Comparison of ENCODE assay signal across 8 mouse cellular contexts in genomic region chr13:52275675-52276074, GRCm38 (mm10).
DNase-seq lines count a peak whose midpoint lies in the region; TF ChIP-seq lines count a peak whose summit lies in the region.

No protein-coding gene starts in this region.

- H3K27ac ChIP-seq in gastrocnemius, adult 2 months: no peak overlapping the region

- peak; percentile 66 for TF ChIP-seq CTCF in gastrocnemius, adult 2 months (IDR thresholded peaks at IDR 0.05)

- intact Hi-C loops in gastrocnemius, adult 2 months (cut with DNase I): loop anchor here (5.0 kb wide), 1 partner anchor 262 kb away; no protein-coding TSS in a partner anchor
- intact Hi-C loops in gastrocnemius, postnatal 36 days (cut with DNase I): loop anchor here (5.0 kb wide), 2 partner anchors 262 to 352 kb away; no protein-coding TSS in a partner anchor
- intact Hi-C loops in heart, postnatal 14 days (cut with DNase I): loop anchor here (1.0 kb wide), 1 partner anchor 255 kb away; no protein-coding TSS in a partner anchor
- intact Hi-C loops in left cerebral cortex, postnatal 10 days (cut with DNase I): loop anchor here (5.0 to 10.0 kb wide), 2 partner anchors 169 to 257 kb away; partner anchors contain the start of gene Diras2

- DNase-seq in gastrocnemius, adult 2 months: peak; percentile 21
- DNase-seq in gastrocnemius, postnatal 36 days: no peak
- DNase-seq in adrenal gland, adult 18-20 months (ENCODE audit: low spot score in 2 of 2): peak; percentile 31 to 60
- peak; percentile 83 for DNase-seq in embryo, embryonic 11 days
- peak; percentile 42 to 71 for DNase-seq in heart, postnatal 14 days
- DNase-seq in left cerebral cortex, postnatal 10 days (ENCODE audit: extremely low spot score in 1 of 2, low spot score in 2 of 2): peak; percentile 36 to 41
- peak; percentile 39 for DNase-seq in mesoderm, embryonic 11.5 days (ENCODE audit: low read depth, low spot score)
- peak; percentile 29 to 47 for DNase-seq in spleen, adult 18-20 months

- no peak overlapping the region for H3K4me3 ChIP-seq in gastrocnemius, adult 2 months

Comparison
In these comparisons a context has a peak if more than half of its experiments do, and no peak if none do; other contexts are left out.
1. DNase-seq: peak in gastrocnemius, adult 2 months (single experiment), adrenal gland, adult 18-20 months (2 of 2), embryo, embryonic 11 days (single experiment), heart, postnatal 14 days (2 of 2), left cerebral cortex, postnatal 10 days (2 of 2), mesoderm, embryonic 11.5 days (single experiment) and spleen, adult 18-20 months (2 of 2); none in gastrocnemius, postnatal 36 days (0 of 2).